Mouse (Mus musculus) liver, embryonic 14.5 days (tissue): ENCODE data around the gene Mafg.

Experiments used
- CTCF ChIP-seq: IDR thresholded peaks from 2 replicates; pipeline ENCODE4 v1.5.1; 2016; ENCODE audit warnings: antibody characterized with exemption, low read depth, control low read depth
- EP300 ChIP-seq: IDR thresholded peaks from 2 replicates; pipeline ENCODE4 v1.6.1; 2016; ENCODE audit warnings: antibody characterized with exemption, low read depth

DNA sequence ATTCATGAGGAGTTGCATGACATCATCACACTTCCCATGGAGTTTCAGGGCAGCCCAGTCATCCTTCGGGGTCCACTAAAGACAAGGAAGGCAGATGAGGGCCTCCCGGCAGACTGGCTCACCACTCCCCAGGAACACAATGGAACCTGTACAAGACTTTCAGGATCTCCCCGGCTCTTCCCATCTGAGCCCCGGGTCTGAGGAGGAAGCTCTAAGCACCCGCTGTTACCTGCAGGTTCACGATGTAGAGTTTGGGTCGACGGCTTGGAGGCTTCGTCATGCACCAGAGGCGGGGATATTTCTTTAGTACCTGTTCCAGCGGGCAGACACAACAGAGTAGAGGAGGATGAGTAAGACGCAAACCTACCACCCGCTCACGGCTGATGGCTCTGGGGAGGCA is 13.2 kb downstream of the Mafg start:
- TF ChIP-seq CTCF (no peak), EP300 (no peak)
